In genomic region chr15:102271441-102271840, GRCm38 (mm10) we compare ENCODE assay signal across 13 mouse cellular contexts. TPM values are rescaled to one million over a fixed set of nuclear protein-coding genes. Genes with fewer than 3 reads are reported as not detected.
DNase-seq lines count a peak whose midpoint lies in the region; ATAC-seq and TF ChIP-seq lines count a peak whose summit lies in the region.
"Had no signal": no experiment of that assay in that cellular context is flagged by ENCODE, and none has a peak within 500 bp of the region (broad histone marks: within the 10 kb centered on the region; RNA-seq: fewer than 3 reads in every experiment).

No protein-coding gene starts in this region.

- H3K4me3 ChIP-seq in kidney, embryonic 16.5 days (ENCODE audit: low read length): peak overlapping the region; percentile 39; the same call in 1 of the 2 replicates
- H3K4me3 ChIP-seq in ES-Bruce4 (ENCODE audit: low read depth, low read length): no peak overlapping the region
- H3K4me3 ChIP-seq in ES-E14 (ENCODE audit: insufficient read depth in 1 of 2, low read depth in 1 of 2, low read length in 2 of 2, poor library complexity in 1 of 2, severe bottlenecking in 1 of 2): peak overlapping the region; percentile 54 to 66
- H3K4me3 ChIP-seq in limb, embryonic 10.5 days: peak overlapping the region; percentile 48
- H3K4me3 ChIP-seq: forebrain, embryonic 12.5 days had no signal

- no peaks in the 10 kb centered on the region for H3K9me3 ChIP-seq in kidney, embryonic 16.5 days (ENCODE audit: low read length)
- H3K9me3 ChIP-seq in ES-Bruce4 (replicated peaks; ENCODE audit: control insufficient read depth, insufficient read depth, low read length, poor library complexity, severe bottlenecking) (no peaks in the 10 kb centered on the region), ES-E14 (ENCODE audit: control insufficient read depth, insufficient read depth, low read depth, low read length) (no peaks in the 10 kb centered on the region)
- H3K9me3 ChIP-seq in limb, embryonic 10.5 days (replicated peaks): no peaks in the 10 kb centered on the region
- H3K9me3 ChIP-seq: forebrain, embryonic 12.5 days had no signal

- no peak for ATAC-seq in kidney, embryonic 16.5 days (ENCODE audit: low FRiP score, low TSS enrichment)

- no peak for TF ChIP-seq EP300 in ES-Bruce4 (IDR thresholded peaks at IDR 0.05; ENCODE audit: insufficient read depth, low read depth, low read length)

- no peak overlapping the region for H3K9ac ChIP-seq in kidney, embryonic 16.5 days (replicated peaks; ENCODE audit: low read length)
- H3K9ac ChIP-seq in ES-Bruce4 (ENCODE audit: low read depth, poor library complexity, severe bottlenecking) (peak overlapping the region; percentile 5; the same call in 1 of the 2 replicates), ES-E14 (ENCODE audit: insufficient read depth, low read depth, low read length, poor library complexity, severe bottlenecking) (peak overlapping the region; percentile 46)
- H3K9ac ChIP-seq: hindbrain, embryonic 14.5 days had no signal

- H3K36me3 ChIP-seq in kidney, embryonic 16.5 days (ENCODE audit: insufficient read depth, low read length): no peaks in the 10 kb centered on the region
- H3K36me3 ChIP-seq in ES-Bruce4 (ENCODE audit: control insufficient read depth, insufficient read depth, low read length, poor library complexity, severe bottlenecking) (no peaks in the 10 kb centered on the region), ES-E14 (ENCODE audit: control insufficient read depth, insufficient read depth, low read length, poor library complexity, severe bottlenecking) (no peaks in the 10 kb centered on the region)
- no peaks in the 10 kb centered on the region for H3K36me3 ChIP-seq in limb, embryonic 10.5 days
- H3K36me3 ChIP-seq: forebrain, embryonic 12.5 days had no signal

- 0 out of 2 replicates have a peak, but pooled peaks cover 2% of the 10 kb centered on the region for H3K27me3 ChIP-seq in kidney, embryonic 16.5 days (ENCODE audit: insufficient read depth, low read length)
- no peaks in the 10 kb centered on the region for H3K27me3 ChIP-seq in ES-Bruce4 (ENCODE audit: control insufficient read depth, insufficient read depth, low read length, poor library complexity, severe bottlenecking)
- H3K27me3 ChIP-seq in limb, embryonic 10.5 days (ENCODE audit: low read depth, poor library complexity, severe bottlenecking): 0 out of 2 replicates have a peak, but pooled peaks cover 8% of the 10 kb centered on the region

- no peak overlapping the region for H3K27ac ChIP-seq in kidney, embryonic 16.5 days (ENCODE audit: low read length)
- H3K27ac ChIP-seq in ES-Bruce4 (ENCODE audit: insufficient read depth, low read length) (peak overlapping the region; percentile 38; the same call in 1 of the 2 replicates), ES-E14 (ENCODE audit: insufficient read depth, low read depth, low read length, poor library complexity, severe bottlenecking) (peak overlapping the region; percentile 70)
- H3K27ac ChIP-seq in limb, embryonic 10.5 days: peak overlapping the region; percentile 83
- H3K27ac ChIP-seq: forebrain, embryonic 12.5 days; hindbrain, embryonic 14.5 days had no signal

- DNase-seq in kidney, adult 9 months: no peak
- no peak for DNase-seq in ES-E14 (ENCODE audit: low read depth, low spot score)
- DNase-seq in limb, embryonic 10.5 days (ENCODE audit: low spot score): no peak
- no peak for DNase-seq in B cell, adult 2 months
- DNase-seq in adrenal gland, postnatal 4 days (ENCODE audit: low spot score in 2 of 2): no peak
- DNase-seq: cerebellum, adult 2 months; right cerebral cortex, postnatal 4 days had no signal

- WGBS in kidney, embryonic 16.5 days: 23% methylated on average over 3 of the region's 3 CpGs
- WGBS in limb, embryonic 10.5 days: 31% methylated on average over 3 of the region's 3 CpGs

- no peak for TF ChIP-seq POLR2A in ES-Bruce4 (IDR thresholded peaks at IDR 0.05; ENCODE audit: insufficient read depth, low read length)

- peak overlapping the region; percentile 60 for H3K4me2 ChIP-seq in kidney, embryonic 16.5 days (replicated peaks; ENCODE audit: low read depth, low read length)

- in situ Hi-C loops in ES-E14 (cut with MboI; ENCODE audit: low sequenced_read_pairs in 2 of 2, unreplicated experiment in 2 of 2): no loop called here

- peaks cover 18% of the 10 kb centered on the region for H3K4me1 ChIP-seq in kidney, embryonic 16.5 days (ENCODE audit: insufficient read depth, low read length)
- H3K4me1 ChIP-seq in ES-Bruce4 (ENCODE audit: control insufficient read depth, insufficient read depth, low read length) (no peaks in the 10 kb centered on the region), ES-E14 (ENCODE audit: control insufficient read depth in 2 of 2, insufficient read depth in 2 of 2, low read length in 2 of 2, poor library complexity in 1 of 2) (peaks cover 0 to 4% of the 10 kb centered on the region in 2 experiments; a peak in 1 of 4 replicates)
- peaks cover 28% of the 10 kb centered on the region for H3K4me1 ChIP-seq in limb, embryonic 10.5 days

- no peak for TF ChIP-seq CTCF in ES-Bruce4 (IDR thresholded peaks at IDR 0.05; ENCODE audit: low read depth, low read length)

TF ChIP-seq in ES-E14, 5 proteins besides CTCF, POLR2A, EP300 and RAD21:
- no peak for TF ChIP-seq HCFC1 (IDR thresholded peaks at IDR 0.05; ENCODE audit: borderline replicate concordance, insufficient read depth, low read length)
- no peak for TF ChIP-seq CHD2 (IDR thresholded peaks at IDR 0.05; ENCODE audit: low read depth, low read length)
- no peak for TF ChIP-seq ZC3H11A (IDR thresholded peaks at IDR 0.05; ENCODE audit: borderline replicate concordance, low read depth, low read length)
- no peak for TF ChIP-seq ZNF384 (IDR thresholded peaks at IDR 0.05; ENCODE audit: low read depth, low read length)
- no peak for TF ChIP-seq MAFK (IDR thresholded peaks at IDR 0.05; ENCODE audit: insufficient read depth, low read depth, low read length)
TF ChIP-seq in ES-E14: peak in this region for 0.

RNA-seq across cellular contexts. Expression of gene Gm9918, which starts 1.1 kb away (rescaled TPM):
- polyA plus RNA-seq in kidney, embryonic 16.5 days (2015; fragmentation: Nextera tagmentation; extraction: Ambion mirVana): 0.36 and 0.89 TPM in 2 replicates
- polyA plus RNA-seq in ES-Bruce4 (2011; ENCODE audit: insufficient read depth, insufficient read length, low read depth, missing spikeins): 0.81 and 1.1 TPM in 2 replicates
- 0.45 and 1.0 TPM in 2 replicates for total RNA-seq in ES-E14 (2012; rRNA removed)
- polyA plus RNA-seq in limb, embryonic 10.5 days (2016; fragmentation: Nextera tagmentation; extraction: Ambion mirVana): 1.1 and 1.4 TPM in 2 replicates
- total RNA-seq in adrenal gland, postnatal 4 days (2021): under 1 TPM; 0.17 to 0.31 TPM
- polyA plus RNA-seq: hindbrain, embryonic 14.5 days; large intestine, adult 2 months; liver, embryonic 16.5 days had no signal

RNA-seq across cellular contexts. Expression of gene Mfsd5, which starts 7.8 kb away (rescaled TPM):
- 76.5 and 78.8 TPM in 2 replicates for polyA plus RNA-seq in kidney, embryonic 16.5 days (2015; fragmentation: Nextera tagmentation; extraction: Ambion mirVana)
- polyA plus RNA-seq in ES-Bruce4 (2011; ENCODE audit: insufficient read depth, insufficient read length, low read depth, missing spikeins): 23.2 and 28.0 TPM in 2 replicates
- 89.9 and 95.7 TPM in 2 replicates for total RNA-seq in ES-E14 (2012; rRNA removed)
- polyA plus RNA-seq in limb, embryonic 10.5 days (2016; fragmentation: Nextera tagmentation; extraction: Ambion mirVana): 69.5 and 76.5 TPM in 2 replicates
- total RNA-seq in adrenal gland, postnatal 4 days (2021): 10 to 100 TPM; 34.4 to 36.7 TPM

RNA-seq across cellular contexts. Expression of gene Rarg, which starts 14.1 kb away (rescaled TPM):
- 31.9 and 35.4 TPM in 2 replicates for polyA plus RNA-seq in kidney, embryonic 16.5 days (2015; fragmentation: Nextera tagmentation; extraction: Ambion mirVana)
- 38.6 and 42.7 TPM in 2 replicates for polyA plus RNA-seq in ES-Bruce4 (2011; ENCODE audit: insufficient read depth, insufficient read length, low read depth, missing spikeins)
- 101 and 115 TPM in 2 replicates for total RNA-seq in ES-E14 (2012; rRNA removed)
- polyA plus RNA-seq in limb, embryonic 10.5 days (2016; fragmentation: Nextera tagmentation; extraction: Ambion mirVana): 111 and 148 TPM in 2 replicates
- total RNA-seq in adrenal gland, postnatal 4 days (2021): 10 to 100 TPM; 24.8 to 28.6 TPM

RNA-seq across cellular contexts. Expression of gene Espl1, which starts 24.6 kb away (rescaled TPM):
- polyA plus RNA-seq in kidney, embryonic 16.5 days (2015; fragmentation: Nextera tagmentation; extraction: Ambion mirVana): 31.4 and 33.6 TPM in 2 replicates
- 68.7 and 71.7 TPM in 2 replicates for polyA plus RNA-seq in ES-Bruce4 (2011; ENCODE audit: insufficient read depth, insufficient read length, low read depth, missing spikeins)
- 84.1 TPM in 2 replicates for total RNA-seq in ES-E14 (2012; rRNA removed)
- polyA plus RNA-seq in limb, embryonic 10.5 days (2016; fragmentation: Nextera tagmentation; extraction: Ambion mirVana): 60.6 and 63.5 TPM in 2 replicates
- 10 to 100 TPM; 16.5 to 24.5 TPM for total RNA-seq in adrenal gland, postnatal 4 days (2021)

RNA-seq across cellular contexts. Expression of gene Itgb7, which starts 39.7 kb away (rescaled TPM):
- 1.4 and 1.9 TPM in 2 replicates for polyA plus RNA-seq in kidney, embryonic 16.5 days (2015; fragmentation: Nextera tagmentation; extraction: Ambion mirVana)
- polyA plus RNA-seq in ES-Bruce4 (2011; ENCODE audit: insufficient read depth, insufficient read length, low read depth, missing spikeins): 3.1 and 9.7 TPM in 2 replicates
- 34.0 and 93.0 TPM in 2 replicates for total RNA-seq in ES-E14 (2012; rRNA removed)
- 1.2 and 1.5 TPM in 2 replicates for polyA plus RNA-seq in limb, embryonic 10.5 days (2016; fragmentation: Nextera tagmentation; extraction: Ambion mirVana)
- total RNA-seq in adrenal gland, postnatal 4 days (2021): 1 to 10 TPM; 1.1 to 3.6 TPM
